Mouse (Mus musculus) limb, embryonic 12.5 days (tissue): ENCODE data around the gene Kptn. TPM values are rescaled to one million over a fixed set of nuclear protein-coding genes. Genes with fewer than 3 reads are reported as not detected.
A peak's percentile ranks its signal among the peaks of the same experiment; 100 is the strongest.

ENCODE experiments used
- ATAC-seq: fragments of 200-750 bp; cut with Nextera tagmentation; 2 replicates; pipeline ENCODE4 v1.8.0; 2017; ENCODE audit warnings: low read depth, moderate TSS enrichment; ENCODE audit not compliant: insufficient number of reproducible peaks, insufficient read depth, low FRiP score, low TSS enrichment
- H3K27ac ChIP-seq: fragments of 300-500 bp; sonication (generic); 2 replicates; pipeline ENCODE4 v1.5.1; 2016; ENCODE audit warnings: mild to moderate bottlenecking, moderate library complexity
- H3K27me3 ChIP-seq: fragments of 300-500 bp; sonication (generic); 2 replicates; pipeline ENCODE4 v1.6.1; 2016; ENCODE audit warnings: mild to moderate bottlenecking, moderate library complexity
- H3K36me3 ChIP-seq: fragments of 300-500 bp; sonication (generic); 2 replicates; pipeline ENCODE4 v1.6.1; 2016; ENCODE audit warnings: mild to moderate bottlenecking, moderate library complexity
- H3K4me1 ChIP-seq: fragments of 300-500 bp; sonication (generic); replicated peaks from 2 replicates; pipeline ENCODE4 v1.6.1; 2016
- H3K4me2 ChIP-seq: fragments of 300-500 bp; sonication (generic); 2 replicates; pipeline ENCODE4 v1.6.1; 2016; ENCODE audit warnings: mild to moderate bottlenecking, moderate library complexity
- H3K4me3 ChIP-seq: fragments of 300-500 bp; sonication (generic); replicated peaks from 2 replicates; pipeline ENCODE4 v1.5.1; 2016; ENCODE audit warnings: mild to moderate bottlenecking
- H3K9ac ChIP-seq: fragments of 300-500 bp; sonication (generic); replicated peaks from 2 replicates; pipeline ENCODE4 v1.6.1; 2016; ENCODE audit warnings: mild to moderate bottlenecking, moderate library complexity
- H3K9me3 ChIP-seq: fragments of 300-500 bp; sonication (generic); 2 replicates; pipeline ENCODE4 v1.6.1; 2016; ENCODE audit warnings: mild to moderate bottlenecking, moderate library complexity
- WGBS: fragments of 180-500 bp; shearing (Covaris S2); methylation state at CpG from one replicate; pipeline ENCODE4 v1.1.7; 2016; 5-methylcytosine and 5-hydroxymethylcytosine counted together
- polyA plus RNA-seq: library from polyadenylated mRNA; unstranded; fragments of >200 nt; fragmentation: Nextera tagmentation; extraction: Ambion mirVana; gene quantifications from 2 replicates; pipeline ENCODE4 v1.2.1, GENCODE M21; 2016

Kptn gene
- polyA plus RNA-seq, 1 experiment from 2014 or later, result 33.3 TPM

DNA sequence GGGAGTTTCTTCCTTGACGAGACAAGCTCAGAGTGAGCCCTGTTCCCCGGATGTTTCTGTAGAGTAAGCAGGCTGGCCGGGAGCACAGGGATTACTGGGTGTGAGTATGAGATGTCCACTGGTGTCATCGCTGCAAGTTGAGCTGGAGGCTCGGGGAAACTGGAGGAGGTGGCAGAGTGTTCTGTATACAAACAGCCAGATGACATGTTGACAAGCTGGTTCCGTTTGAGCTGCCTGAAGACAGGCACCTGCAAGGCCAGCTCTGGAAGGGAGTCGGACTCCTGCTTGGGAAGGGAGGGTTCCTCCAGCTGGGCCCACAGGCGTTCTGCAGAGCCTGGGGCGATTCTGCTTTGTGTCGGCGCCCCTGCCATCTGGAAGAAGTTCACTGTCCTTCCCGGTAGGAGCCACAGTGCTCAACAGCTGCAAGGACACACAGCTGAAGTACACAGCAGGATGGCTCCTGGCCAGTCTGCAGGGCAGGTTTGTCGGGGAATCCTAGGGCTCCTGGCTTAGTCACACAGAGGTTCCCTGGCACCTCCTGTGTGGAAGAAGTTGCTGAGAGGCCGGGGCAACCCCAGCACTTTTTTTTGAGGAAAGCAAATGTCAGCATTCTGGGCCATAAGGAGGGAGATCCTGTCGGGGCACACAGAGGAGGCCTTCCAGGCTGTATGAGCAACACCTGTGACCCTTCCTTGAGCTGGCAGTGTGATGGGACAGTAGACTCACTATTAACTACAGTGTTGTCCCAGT is 17.8 kb upstream of the Kptn start:
- ATAC-seq, result no peak
- 77% methylated on average over 15 of the region's 15 CpGs for WGBS
- Histone ChIP-seq H3K4me3 (no peak overlapping the region), H3K27me3 (no peaks in the 10 kb centered on the region), H3K36me3 (peaks cover 56% of the 10 kb centered on the region), H3K9me3 (no peaks in the 10 kb centered on the region), H3K9ac (no peak overlapping the region), H3K4me2 (no peak overlapping the region), H3K27ac (no peak overlapping the region), H3K4me1 (peaks cover 19% of the 10 kb centered on the region)

GRCm38 (mm10) chr7:16102686-16103226 is 16.9 kb upstream of the Kptn start:
- H3K4me3 ChIP-seq, result no peak overlapping the region
- H3K4me2 ChIP-seq, result no peak overlapping the region
- no peak overlapping the region for H3K9ac ChIP-seq
- peaks cover 64% of the 10 kb centered on the region for H3K36me3 ChIP-seq
- WGBS, result 94% methylated on average over 5 of the region's 5 CpGs
- H3K27me3 ChIP-seq, result no peaks in the 10 kb centered on the region
- no peaks in the 10 kb centered on the region for H3K9me3 ChIP-seq
- H3K4me1 ChIP-seq, result peaks cover 17% of the 10 kb centered on the region
- no peak for ATAC-seq
- no peak overlapping the region for H3K27ac ChIP-seq

DNA sequence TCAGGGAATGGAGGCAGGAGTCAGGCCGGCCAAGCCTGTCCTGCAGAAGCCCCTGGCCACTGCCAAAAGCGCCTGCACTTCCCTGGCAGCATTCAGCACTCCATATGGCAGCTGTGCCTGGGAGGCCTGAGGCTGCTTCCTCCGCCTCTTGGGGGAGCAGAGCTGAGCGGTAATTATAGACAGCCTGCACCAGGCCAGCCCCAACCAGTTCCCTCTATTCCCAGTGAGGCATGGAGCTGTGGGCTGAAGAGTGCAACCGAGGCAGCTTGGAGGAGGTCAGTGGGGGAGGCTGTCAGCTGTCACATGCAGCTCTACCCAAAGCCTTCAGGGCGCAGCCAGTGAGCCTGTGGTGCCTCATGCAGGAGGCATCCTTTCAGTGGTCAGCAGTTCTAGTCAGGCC is 15.9 kb upstream of the Kptn start:
- Histone ChIP-seq H3K9me3 (no peaks in the 10 kb centered on the region), H3K27me3 (no peaks in the 10 kb centered on the region), H3K9ac (no peak overlapping the region), H3K4me2 (no peak overlapping the region), H3K4me1 (peaks cover 17% of the 10 kb centered on the region), H3K36me3 (peaks cover 74% of the 10 kb centered on the region), H3K4me3 (no peak overlapping the region), H3K27ac (no peak overlapping the region)
- ATAC-seq, result no peak
- 70% methylated on average over 6 of the region's 6 CpGs for WGBS

GRCm38 (mm10) chr7:16104611-16105388 is 14.9 kb upstream of the Kptn start:
- ATAC-seq, result no peak
- H3K4me1 ChIP-seq, result peaks cover 8% of the 10 kb centered on the region
- no peak overlapping the region for H3K4me3 ChIP-seq
- no peaks in the 10 kb centered on the region for H3K9me3 ChIP-seq
- H3K27me3 ChIP-seq, result no peaks in the 10 kb centered on the region
- no peak overlapping the region for H3K27ac ChIP-seq
- WGBS, result 90% methylated on average over 7 of the region's 7 CpGs
- no peak overlapping the region for H3K4me2 ChIP-seq
- no peak overlapping the region for H3K9ac ChIP-seq
- peaks cover 85% of the 10 kb centered on the region for H3K36me3 ChIP-seq

DNA sequence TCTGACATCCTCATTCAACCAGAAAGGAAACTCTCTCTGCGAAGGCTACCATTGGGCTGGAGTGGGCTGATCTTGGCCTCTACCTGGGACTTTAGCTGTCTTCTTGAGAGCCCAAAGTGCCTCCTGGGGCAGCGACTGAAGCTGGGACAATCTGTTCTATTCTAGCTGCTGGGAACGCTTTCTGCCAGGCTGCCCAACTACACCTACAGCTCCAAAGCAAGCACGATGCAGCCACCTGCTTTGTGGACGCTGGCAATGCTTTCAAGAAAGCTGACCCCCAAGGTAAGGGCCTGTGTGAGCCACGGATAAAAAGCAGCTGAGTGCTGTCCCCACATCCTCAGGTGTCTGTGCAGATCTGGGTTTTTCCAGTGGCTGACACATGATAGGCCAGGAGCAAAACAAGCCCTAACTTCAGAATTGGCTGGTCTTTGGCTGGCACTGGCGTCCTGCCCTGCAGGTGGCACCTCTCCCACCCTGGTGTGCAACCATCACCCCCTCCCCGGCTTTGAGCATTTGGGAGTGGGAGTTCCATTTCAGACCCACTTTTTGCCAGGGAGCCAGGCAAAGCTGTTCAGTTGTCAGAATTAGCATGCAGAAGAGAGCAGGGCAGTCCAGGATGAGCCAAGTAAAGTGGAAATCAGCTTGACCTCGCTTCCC is 10.7 kb upstream of the Kptn start:
- Histone ChIP-seq H3K27me3 (no peaks in the 10 kb centered on the region), H3K4me2 (no peak overlapping the region), H3K27ac (no peak overlapping the region), H3K4me3 (no peak overlapping the region), H3K4me1 (no peaks in the 10 kb centered on the region), H3K36me3 (peaks cover 93% of the 10 kb centered on the region), H3K9me3 (no peaks in the 10 kb centered on the region), H3K9ac (no peak overlapping the region)
- WGBS, result 91% methylated on average over 9 of the region's 9 CpGs
- no peak for ATAC-seq

DNA sequence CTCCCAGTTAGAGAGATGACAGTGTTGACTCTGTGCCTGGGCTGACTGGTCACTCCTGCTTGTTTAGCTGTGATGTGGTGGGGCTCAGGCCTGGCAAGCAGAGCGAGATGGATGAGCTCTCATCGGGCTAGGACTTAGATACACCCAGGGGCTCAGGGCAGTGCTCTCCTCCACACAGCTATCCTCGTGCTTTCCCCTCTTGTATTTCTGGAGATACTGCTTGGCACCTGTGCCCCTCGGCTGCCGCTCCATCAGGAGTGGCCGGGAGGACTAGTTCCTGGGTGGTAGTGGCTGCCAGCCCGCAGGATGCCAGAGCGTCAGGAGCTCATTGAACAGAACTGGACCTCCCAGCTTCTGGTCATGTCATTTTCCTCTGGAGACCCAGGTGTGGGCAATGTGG is 9.5 kb upstream of the Kptn start:
- WGBS, result 91% methylated on average over 8 of the region's 8 CpGs
- H3K36me3 ChIP-seq, result peaks cover 94% of the 10 kb centered on the region
- no peak for ATAC-seq
- no peaks in the 10 kb centered on the region for H3K9me3 ChIP-seq
- no peaks in the 10 kb centered on the region for H3K4me1 ChIP-seq
- no peak overlapping the region for H3K9ac ChIP-seq
- no peak overlapping the region for H3K4me2 ChIP-seq
- no peak overlapping the region for H3K27ac ChIP-seq
- no peaks in the 10 kb centered on the region for H3K27me3 ChIP-seq
- H3K4me3 ChIP-seq, result no peak overlapping the region

DNA sequence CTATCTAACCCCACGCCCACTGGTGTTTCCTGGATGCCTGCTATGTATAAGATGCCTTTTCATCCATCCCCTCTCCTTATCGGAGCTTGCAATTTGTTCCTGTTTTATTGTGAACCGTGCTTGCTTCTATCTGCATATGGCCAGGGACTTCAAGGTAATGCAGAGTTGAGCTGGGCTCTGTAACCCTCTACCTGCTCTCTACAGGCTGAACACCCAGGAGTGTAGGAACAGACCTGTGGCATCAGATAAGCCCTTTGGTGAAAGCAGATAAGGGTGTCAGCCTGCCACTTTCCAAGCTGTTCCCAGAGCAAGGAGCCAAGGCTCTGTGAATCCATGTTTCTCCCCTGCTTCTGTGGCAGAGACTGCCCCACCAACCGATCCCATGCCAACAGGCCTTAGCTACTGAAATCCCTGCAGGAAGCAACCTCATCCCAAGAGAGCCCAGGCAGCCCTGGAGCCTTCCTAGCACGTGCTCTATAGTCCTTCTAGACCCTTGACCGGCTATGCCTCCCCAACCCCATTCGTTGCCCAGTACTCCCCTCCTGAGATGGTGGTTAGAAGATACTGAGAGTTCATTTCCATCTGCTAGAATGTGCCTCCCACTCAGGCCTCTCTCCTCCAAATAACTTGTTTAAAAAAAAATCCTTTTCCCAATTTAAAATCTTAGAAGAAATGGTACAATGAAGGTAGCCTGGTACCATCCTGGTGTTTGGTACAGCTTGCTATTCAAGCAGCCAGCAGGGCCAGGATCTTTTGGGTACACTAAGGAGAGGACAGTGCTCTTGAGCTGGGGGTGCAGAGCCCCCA is 8.2 kb upstream of the Kptn start:
- Histone ChIP-seq H3K4me3 (no peak overlapping the region), H3K36me3 (peaks cover 96% of the 10 kb centered on the region), H3K4me1 (no peaks in the 10 kb centered on the region), H3K9ac (no peak overlapping the region), H3K4me2 (no peak overlapping the region), H3K9me3 (no peaks in the 10 kb centered on the region), H3K27ac (no peak overlapping the region), H3K27me3 (no peaks in the 10 kb centered on the region)
- 87% methylated on average over 7 of the region's 7 CpGs for WGBS
- no peak for ATAC-seq

DNA sequence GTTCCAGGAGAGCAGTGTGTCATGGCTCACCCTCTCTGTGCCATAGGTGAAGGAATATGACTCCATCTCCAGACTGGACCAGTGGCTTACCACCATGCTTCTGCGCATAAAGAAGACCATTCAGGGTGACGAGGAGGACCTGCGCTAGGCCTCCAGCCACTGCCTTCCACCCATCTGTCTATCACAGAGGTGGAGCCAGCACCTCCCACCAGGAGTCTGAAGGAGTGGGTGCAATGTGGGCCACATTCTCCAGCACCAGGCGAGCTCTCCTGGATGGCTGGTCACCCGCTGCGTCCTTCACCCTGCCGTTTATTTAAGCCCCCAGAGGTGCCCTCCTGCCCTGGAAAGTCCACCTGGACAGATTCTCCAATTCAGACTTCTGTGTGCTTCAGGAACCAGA is 3.3 kb upstream of the Kptn start:
- Histone ChIP-seq H3K27me3 (no peaks in the 10 kb centered on the region), H3K4me1 (peaks cover 5% of the 10 kb centered on the region), H3K36me3 (peaks cover 69% of the 10 kb centered on the region), H3K9ac (no peak overlapping the region), H3K9me3 (no peaks in the 10 kb centered on the region), H3K4me3 (no peak overlapping the region), H3K4me2 (no peak overlapping the region), H3K27ac (no peak overlapping the region)
- ATAC-seq, result no peak
- 95% methylated on average over 7 of the region's 7 CpGs for WGBS

DNA sequence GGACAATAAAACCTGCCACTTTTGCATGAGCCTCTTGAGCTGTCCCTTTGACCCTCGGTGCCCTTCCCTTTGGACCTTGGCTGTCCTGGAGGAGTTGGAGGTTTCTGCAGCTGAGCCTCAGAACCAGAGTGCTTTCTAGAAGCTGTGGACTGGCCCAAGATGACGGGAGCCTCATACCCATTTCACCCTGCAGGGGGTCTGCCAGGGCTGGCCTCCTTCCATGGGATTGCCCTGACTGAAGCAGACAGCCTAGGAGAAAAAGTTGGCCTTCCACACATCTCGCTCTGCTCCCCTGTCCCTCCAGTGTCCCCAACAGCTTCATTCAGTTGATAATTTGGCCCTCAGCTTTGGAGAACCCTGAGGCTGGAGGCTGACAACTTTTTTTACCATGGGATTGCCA is 2.6 kb upstream of the Kptn start:
- Histone ChIP-seq H3K4me2 (no peak overlapping the region), H3K4me1 (peaks cover 5% of the 10 kb centered on the region), H3K4me3 (no peak overlapping the region), H3K9me3 (no peaks in the 10 kb centered on the region), H3K27me3 (no peaks in the 10 kb centered on the region), H3K9ac (no peak overlapping the region), H3K27ac (no peak overlapping the region), H3K36me3 (peaks cover 63% of the 10 kb centered on the region)
- 90% methylated on average over 3 of the region's 3 CpGs for WGBS
- no peak for ATAC-seq

DNA sequence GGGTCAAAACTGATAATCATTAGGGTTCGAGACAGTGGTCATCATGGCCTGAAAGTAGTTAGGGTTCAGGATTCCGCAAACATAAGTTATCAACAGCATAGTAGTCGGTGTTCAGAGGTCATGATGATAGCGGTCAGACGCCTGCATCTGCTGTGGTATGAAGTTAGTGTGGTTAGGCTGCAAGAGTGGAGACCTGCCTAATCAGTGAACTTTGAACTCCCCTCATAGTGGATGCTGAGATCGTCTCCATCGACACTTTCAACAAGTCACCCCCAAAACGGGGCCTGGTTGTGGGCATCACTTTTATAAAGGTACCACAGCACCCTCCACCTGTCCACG is 536 bp downstream of the Kptn start:
- H3K27me3 ChIP-seq, result no peaks in the 10 kb centered on the region
- H3K9me3 ChIP-seq, result no peaks in the 10 kb centered on the region
- no peak; the same call in 1 of the 2 replicates for ATAC-seq
- WGBS, result 44% methylated on average over 9 of the region's 9 CpGs
- H3K4me1 ChIP-seq, result peaks cover 5% of the 10 kb centered on the region
- H3K4me2 ChIP-seq, result peak overlapping the region; percentile 63
- H3K4me3 ChIP-seq, result peak overlapping the region; percentile 63
- H3K9ac ChIP-seq, result peak overlapping the region; percentile 64
- no peak overlapping the region for H3K27ac ChIP-seq
- peaks cover 51% of the 10 kb centered on the region for H3K36me3 ChIP-seq

GRCm38 (mm10) chr7:16125829-16126228 is 6.1 kb downstream of the Kptn start:
- no peaks in the 10 kb centered on the region for H3K9me3 ChIP-seq
- H3K27ac ChIP-seq, result no peak overlapping the region
- no peak for ATAC-seq
- H3K27me3 ChIP-seq, result peaks cover 7% of the 10 kb centered on the region
- H3K4me1 ChIP-seq, result peaks cover 16% of the 10 kb centered on the region
- H3K9ac ChIP-seq, result no peak overlapping the region
- 88% methylated on average over 9 of the region's 9 CpGs for WGBS
- peaks cover 37% of the 10 kb centered on the region for H3K36me3 ChIP-seq
- H3K4me2 ChIP-seq, result no peak overlapping the region
- H3K4me3 ChIP-seq, result no peak overlapping the region
